Mouse (Mus musculus) embryonic facial prominence, embryonic 13.5 days (tissue): ENCODE measurements around the gene Syncrip. TPM values are rescaled to one million over a fixed set of nuclear protein-coding genes. Genes with fewer than 3 reads are reported as not detected.

Experiments used
- ATAC-seq: fragments of 200-750 bp; cut with Nextera tagmentation; 2 replicates; pipeline ENCODE4 v1.8.0; 2017; ENCODE audit warnings: low read depth; ENCODE audit not compliant: insufficient number of reproducible peaks, insufficient read depth, low FRiP score, low TSS enrichment
- H3K27ac ChIP-seq: fragments of 300-500 bp; sonication (generic); 2 replicates; pipeline ENCODE4 v1.5.1; 2015; ENCODE audit warnings: moderate library complexity, mild to moderate bottlenecking, inconsistent platforms
- H3K27me3 ChIP-seq: fragments of 300-500 bp; sonication (generic); 2 replicates; pipeline ENCODE4 v1.6.1; 2015; ENCODE audit warnings: mild to moderate bottlenecking, inconsistent platforms
- H3K36me3 ChIP-seq: fragments of 300-500 bp; sonication (generic); 2 replicates; pipeline ENCODE4 v1.6.1; 2015; ENCODE audit warnings: mild to moderate bottlenecking, inconsistent platforms
- H3K4me1 ChIP-seq: fragments of 300-500 bp; sonication (generic); 2 replicates; pipeline ENCODE4 v1.6.1; 2015; ENCODE audit warnings: inconsistent platforms
- H3K4me2 ChIP-seq: fragments of 300-500 bp; sonication (generic); 2 replicates; pipeline ENCODE4 v1.6.1; 2015; ENCODE audit warnings: moderate library complexity, mild to moderate bottlenecking, inconsistent platforms
- H3K4me3 ChIP-seq: fragments of 300-500 bp; sonication (generic); 2 replicates; pipeline ENCODE4 v1.5.1; 2015; ENCODE audit warnings: mild to moderate bottlenecking, inconsistent platforms
- H3K9ac ChIP-seq: fragments of 300-500 bp; sonication (generic); 2 replicates; pipeline ENCODE4 v1.6.1; 2015; ENCODE audit warnings: mild to moderate bottlenecking, inconsistent platforms
- H3K9me3 ChIP-seq: fragments of 300-500 bp; sonication (generic); 2 replicates; pipeline ENCODE4 v1.6.1; 2016; ENCODE audit warnings: inconsistent platforms
- WGBS: fragments of 180-500 bp; shearing (Covaris S2); methylation state at CpG from one replicate; pipeline ENCODE4 v1.1.7; 2015; ENCODE audit warnings: mixed read lengths; 5-methylcytosine and 5-hydroxymethylcytosine counted together
- polyA plus RNA-seq: library from polyadenylated mRNA; unstranded; fragments of >200 nt; fragmentation: Nextera tagmentation; extraction: Ambion mirVana; gene quantifications from 2 replicates; pipeline ENCODE4 v1.2.1, GENCODE M21; 2015

The Syncrip gene
- polyA plus RNA-seq, 1 experiment from 2014 or later: 112 TPM

GRCm38 (mm10) chr9:88416752-88417151 lies 65.6 kb downstream of the Syncrip start:
- 69% methylated on average over 1 of the region's 1 CpGs for WGBS
- H3K27ac ChIP-seq: no peak overlapping the region
- H3K4me1 ChIP-seq: no peaks in the 10 kb centered on the region
- H3K9me3 ChIP-seq: no peaks in the 10 kb centered on the region
- no peak for ATAC-seq
- H3K27me3 ChIP-seq: no peaks in the 10 kb centered on the region
- H3K36me3 ChIP-seq: peaks cover 6% of the 10 kb centered on the region
- no peak overlapping the region for H3K4me2 ChIP-seq
- no peak overlapping the region for H3K9ac ChIP-seq
- no peak overlapping the region for H3K4me3 ChIP-seq

GRCm38 (mm10) chr9:88409978-88410377 lies 72.4 kb downstream of the Syncrip start:
- no peak overlapping the region for H3K27ac ChIP-seq
- 91% methylated on average over 2 of the region's 2 CpGs for WGBS

GRCm38 (mm10) chr9:88404515-88404914 lies 77.9 kb downstream of the Syncrip start:
- H3K27me3 ChIP-seq: no peaks in the 10 kb centered on the region
- H3K9ac ChIP-seq: no peak overlapping the region
- H3K27ac ChIP-seq: no peak overlapping the region
- peaks cover 17% of the 10 kb centered on the region for H3K36me3 ChIP-seq
- H3K9me3 ChIP-seq: no peaks in the 10 kb centered on the region
- H3K4me3 ChIP-seq: no peak overlapping the region
- 89% methylated on average over 6 of the region's 6 CpGs for WGBS
- no peaks in the 10 kb centered on the region for H3K4me1 ChIP-seq
- ATAC-seq: no peak
- no peak overlapping the region for H3K4me2 ChIP-seq

More at GRCm38 (mm10) chr9:88409978-88410377, 72.4 kb downstream of the Syncrip start:
- H3K27me3 ChIP-seq: no peaks in the 10 kb centered on the region
- no peak overlapping the region for H3K4me2 ChIP-seq
- no peaks in the 10 kb centered on the region for H3K4me1 ChIP-seq
- no peak overlapping the region for H3K9ac ChIP-seq
- peaks cover 14% of the 10 kb centered on the region; the same call in 1 of the 2 replicates for H3K36me3 ChIP-seq
- H3K9me3 ChIP-seq: no peaks in the 10 kb centered on the region
- ATAC-seq: no peak
- H3K4me3 ChIP-seq: no peak overlapping the region

GRCm38 (mm10) chr9:88404088-88404487 lies 78.3 kb downstream of the Syncrip start:
- no peak for ATAC-seq
- no peak overlapping the region for H3K4me3 ChIP-seq
- H3K4me1 ChIP-seq: no peaks in the 10 kb centered on the region
- 60% methylated on average over 10 of the region's 10 CpGs for WGBS
- H3K27me3 ChIP-seq: no peaks in the 10 kb centered on the region
- no peaks in the 10 kb centered on the region for H3K9me3 ChIP-seq
- no peak overlapping the region for H3K27ac ChIP-seq
- no peak overlapping the region for H3K4me2 ChIP-seq
- no peak overlapping the region for H3K9ac ChIP-seq
- H3K36me3 ChIP-seq: peaks cover 13% of the 10 kb centered on the region

GRCm38 (mm10) chr9:88398461-88398860 lies 83.9 kb downstream of the Syncrip start:
- Histone ChIP-seq H3K36me3 (peaks cover 26% of the 10 kb centered on the region), H3K4me2 (no peak overlapping the region)

More at GRCm38 (mm10) chr9:88398461-88398860, 83.9 kb downstream of the Syncrip start:
- 76% methylated on average over 1 of the region's 1 CpGs for WGBS
- H3K4me1 ChIP-seq: no peaks in the 10 kb centered on the region
- no peaks in the 10 kb centered on the region for H3K27me3 ChIP-seq
- no peak overlapping the region for H3K9ac ChIP-seq
- no peaks in the 10 kb centered on the region for H3K9me3 ChIP-seq
- no peak overlapping the region for H3K27ac ChIP-seq
- no peak for ATAC-seq
- H3K4me3 ChIP-seq: no peak overlapping the region

Other genes with a start within 250 kb of the Syncrip start
- 5.8 and 6.7 TPM in 2 replicates for gene Nt5e, start 155.4 kb downstream of the Syncrip start, polyA plus RNA-seq
- 23.3 and 23.6 TPM in 2 replicates for gene Snx14, start 43.6 kb downstream of the Syncrip start, polyA plus RNA-seq
- 0.65 and 1.0 TPM in 2 replicates for gene Gm20537, start 26.0 kb downstream of the Syncrip start, polyA plus RNA-seq
- gene Zfp949, start 65.4 kb upstream of the Syncrip start, polyA plus RNA-seq: 13.7 and 17.8 TPM in 2 replicates
- gene Trim43a, start 98.3 kb upstream of the Syncrip start, polyA plus RNA-seq: 0.21 TPM in 1 of 2 replicates, not detected in the other
- gene Mthfsl, start 237.7 kb upstream of the Syncrip start, polyA plus RNA-seq: 43.7 and 51.8 TPM in 2 replicates
- gene Bcl2a1d, start 249.3 kb upstream of the Syncrip start, polyA plus RNA-seq: 0.38 and 0.39 TPM in 2 replicates